Mouse (Mus musculus) intestine, postnatal 0 days (tissue): ENCODE results near the gene Sipa1l2. TPM values are rescaled to one million over a fixed set of nuclear protein-coding genes. Genes with fewer than 3 reads are reported as not detected.

Source experiments
- ATAC-seq: fragments of 200-750 bp; cut with Nextera tagmentation; 2 replicates; pipeline ENCODE4 v1.8.0; 2017; ENCODE audit warnings: mild to moderate bottlenecking, moderate TSS enrichment, moderate library complexity
- H3K27ac ChIP-seq: fragments of 300-500 bp; sonication (generic); 2 replicates; pipeline ENCODE4 v1.5.1; 2014; ENCODE audit warnings: mild to moderate bottlenecking, low read depth, low read length, moderate library complexity
- H3K27me3 ChIP-seq: fragments of 300-500 bp; sonication (generic); replicated peaks from 2 replicates; pipeline ENCODE4 v1.6.1; 2014; ENCODE audit warnings: low read length, mixed read lengths; ENCODE audit not compliant: control insufficient read depth, insufficient read depth
- H3K36me3 ChIP-seq: fragments of 300-500 bp; sonication (generic); 2 replicates; pipeline ENCODE4 v1.6.1; 2014; ENCODE audit warnings: mild to moderate bottlenecking, moderate library complexity; ENCODE audit not compliant: control insufficient read depth, insufficient read depth
- H3K4me1 ChIP-seq: fragments of 300-500 bp; sonication (generic); replicated peaks from 2 replicates; pipeline ENCODE4 v1.6.1; 2014; ENCODE audit warnings: antibody characterized with exemption, low read length, mixed read lengths; ENCODE audit not compliant: control insufficient read depth, insufficient read depth
- H3K4me2 ChIP-seq: fragments of 300-500 bp; sonication (generic); replicated peaks from 2 replicates; pipeline ENCODE4 v1.6.1; 2014; ENCODE audit warnings: low read depth, mild to moderate bottlenecking, moderate library complexity
- H3K4me3 ChIP-seq: fragments of 300-500 bp; sonication (generic); 2 replicates; pipeline ENCODE4 v1.5.1; 2014; ENCODE audit warnings: low read depth, low read length
- H3K9ac ChIP-seq: fragments of 300-500 bp; sonication (generic); 2 replicates; pipeline ENCODE4 v1.6.1; 2014; ENCODE audit warnings: mild to moderate bottlenecking, low read depth, low read length
- H3K9me3 ChIP-seq: fragments of 300-500 bp; sonication (generic); 2 replicates; pipeline ENCODE4 v1.6.1; 2016; ENCODE audit warnings: mixed run types; ENCODE audit not compliant: control insufficient read depth
- CTCF ChIP-seq: sonication (generic); IDR thresholded peaks from 2 replicates; pipeline ENCODE4 v1.5.1; 2016; ENCODE audit warnings: low read depth, mild to moderate bottlenecking, control low read depth, antibody characterized with exemption, moderate library complexity
- WGBS: fragments of 180-500 bp; shearing (Covaris S2); extraction: QIAGEN DNeasy Blood & Tissue Kit; methylation state at CpG from one replicate; pipeline ENCODE4 v1.1.7; 2014; 5-methylcytosine and 5-hydroxymethylcytosine counted together
- polyA plus RNA-seq: library from polyadenylated mRNA; unstranded; fragments of >200 nt; fragmentation: Nextera tagmentation; extraction: Ambion mirVana; gene quantifications from 2 replicates; pipeline ENCODE4 v1.2.1, GENCODE M21; 2015

The Sipa1l2 gene
- polyA plus RNA-seq, 1 experiment from 2014 or later = 4.5 TPM

DNA sequence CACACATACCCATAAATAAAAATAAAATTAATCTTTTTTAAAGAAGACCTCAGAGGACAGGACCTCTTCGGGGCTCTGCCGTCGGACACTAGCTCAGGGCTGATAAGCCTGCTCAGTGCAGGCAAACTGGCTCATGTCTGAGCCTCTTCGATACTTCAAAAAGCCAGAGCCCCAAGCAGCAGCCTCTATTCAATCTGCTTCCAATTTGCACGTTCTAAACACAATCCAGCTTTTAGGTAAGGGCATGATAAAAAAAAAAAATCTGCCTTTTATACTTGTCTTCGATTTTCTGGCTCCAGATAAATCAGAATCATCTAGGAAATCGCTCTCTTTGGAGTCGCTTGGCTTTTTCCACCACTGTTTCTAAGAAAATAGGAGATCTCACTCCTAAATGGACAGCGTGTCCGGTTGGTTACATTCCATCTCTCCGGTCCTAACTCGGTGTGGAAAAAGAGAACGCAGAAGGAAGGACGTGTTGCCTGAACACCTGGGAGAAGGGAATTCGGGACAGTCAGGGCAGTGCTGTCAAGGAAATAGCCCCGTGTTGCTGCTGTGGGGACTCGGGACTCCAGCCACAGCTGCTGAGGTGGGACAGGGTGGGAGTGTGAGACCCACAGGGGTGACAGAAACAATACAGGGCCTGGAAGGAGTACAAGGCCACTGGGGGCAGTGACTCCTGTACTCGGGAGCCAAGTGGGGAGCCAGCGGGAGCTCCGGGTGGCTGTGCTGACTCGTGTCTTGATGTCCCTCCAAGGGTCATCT, 42.4 kb upstream of the Sipa1l2 start:
- H3K4me1 ChIP-seq = no peaks in the 10 kb centered on the region
- TF ChIP-seq CTCF = no peak
- H3K4me2 ChIP-seq = no peak overlapping the region
- no peak overlapping the region for H3K9ac ChIP-seq
- H3K4me3 ChIP-seq = no peak overlapping the region
- no peaks in the 10 kb centered on the region for H3K27me3 ChIP-seq
- H3K36me3 ChIP-seq = no peaks in the 10 kb centered on the region
- ATAC-seq = no peak
- 87% methylated on average over 21 of the region's 21 CpGs for WGBS
- H3K9me3 ChIP-seq = no peaks in the 10 kb centered on the region
- no peak overlapping the region for H3K27ac ChIP-seq

DNA sequence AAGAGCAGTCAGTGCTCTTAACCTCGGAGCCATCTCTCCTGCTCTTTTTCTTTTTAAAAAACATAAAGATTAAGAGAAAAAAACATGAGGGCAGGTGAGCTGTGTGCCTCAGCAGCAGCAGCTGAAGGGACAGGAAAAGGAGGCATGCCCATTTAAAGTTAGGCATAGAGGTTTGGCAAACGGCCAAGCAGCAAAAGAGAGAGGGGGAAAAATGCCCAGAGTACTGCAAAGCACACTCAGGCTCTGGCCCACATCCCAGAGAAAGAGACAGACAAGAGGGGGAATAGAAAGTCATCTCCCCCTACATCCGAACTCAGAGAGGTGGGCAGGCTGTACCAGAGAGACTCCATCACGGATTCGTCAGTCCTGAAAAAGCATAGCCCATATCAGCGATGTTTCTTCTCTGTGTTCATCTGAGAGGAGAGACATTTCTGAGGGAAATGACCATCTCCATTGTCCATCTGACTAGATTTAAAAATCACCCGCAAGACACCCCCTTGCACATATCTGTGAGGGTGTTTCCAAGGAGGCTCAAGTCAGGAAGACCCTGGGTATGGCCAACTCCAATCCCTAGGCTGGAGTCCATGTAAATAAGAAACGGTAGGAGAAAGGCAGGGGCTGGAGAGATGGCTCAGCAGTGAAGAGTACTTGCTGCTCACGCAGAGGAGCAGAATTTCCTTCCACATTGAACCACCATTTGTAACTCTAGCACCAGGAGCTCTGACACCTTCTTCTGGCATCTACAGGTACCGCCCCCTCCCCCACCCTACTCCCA, 41.6 kb upstream of the Sipa1l2 start:
- Histone ChIP-seq H3K4me1 (no peaks in the 10 kb centered on the region), H3K27ac (no peak overlapping the region), H3K27me3 (no peaks in the 10 kb centered on the region), H3K4me3 (no peak overlapping the region), H3K9ac (no peak overlapping the region), H3K4me2 (no peak overlapping the region), H3K9me3 (no peaks in the 10 kb centered on the region), H3K36me3 (no peaks in the 10 kb centered on the region)
- no peak for TF ChIP-seq CTCF
- ATAC-seq = no peak
- 81% methylated on average over 10 of the region's 10 CpGs for WGBS

DNA sequence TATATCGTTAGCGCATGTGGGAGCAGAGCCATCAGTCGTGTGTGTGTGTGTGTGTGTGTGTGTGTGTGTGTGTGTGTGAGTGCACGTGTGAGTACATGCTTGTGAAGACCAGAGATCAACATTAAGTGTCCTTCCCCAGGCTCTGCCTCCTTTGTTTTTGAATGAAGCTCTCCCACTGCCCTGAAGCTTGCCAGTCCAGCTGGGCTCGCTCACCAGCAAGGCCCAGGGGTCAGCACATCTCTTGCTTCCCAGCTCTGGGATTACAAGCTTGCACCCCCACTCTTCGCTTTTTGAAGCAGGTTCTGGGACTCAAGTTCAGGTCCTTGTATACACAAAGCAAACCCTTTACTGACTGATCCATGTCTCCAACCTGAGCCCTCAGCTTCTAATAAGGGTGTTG, 40.1 kb upstream of the Sipa1l2 start:
- H3K4me1 ChIP-seq = no peaks in the 10 kb centered on the region
- 90% methylated on average over 6 of the region's 6 CpGs for WGBS
- TF ChIP-seq CTCF = no peak
- no peak overlapping the region for H3K9ac ChIP-seq
- H3K27me3 ChIP-seq = no peaks in the 10 kb centered on the region
- H3K36me3 ChIP-seq = no peaks in the 10 kb centered on the region
- ATAC-seq = no peak
- H3K27ac ChIP-seq = no peak overlapping the region
- no peak overlapping the region for H3K4me2 ChIP-seq
- no peak overlapping the region for H3K4me3 ChIP-seq
- no peaks in the 10 kb centered on the region for H3K9me3 ChIP-seq

DNA sequence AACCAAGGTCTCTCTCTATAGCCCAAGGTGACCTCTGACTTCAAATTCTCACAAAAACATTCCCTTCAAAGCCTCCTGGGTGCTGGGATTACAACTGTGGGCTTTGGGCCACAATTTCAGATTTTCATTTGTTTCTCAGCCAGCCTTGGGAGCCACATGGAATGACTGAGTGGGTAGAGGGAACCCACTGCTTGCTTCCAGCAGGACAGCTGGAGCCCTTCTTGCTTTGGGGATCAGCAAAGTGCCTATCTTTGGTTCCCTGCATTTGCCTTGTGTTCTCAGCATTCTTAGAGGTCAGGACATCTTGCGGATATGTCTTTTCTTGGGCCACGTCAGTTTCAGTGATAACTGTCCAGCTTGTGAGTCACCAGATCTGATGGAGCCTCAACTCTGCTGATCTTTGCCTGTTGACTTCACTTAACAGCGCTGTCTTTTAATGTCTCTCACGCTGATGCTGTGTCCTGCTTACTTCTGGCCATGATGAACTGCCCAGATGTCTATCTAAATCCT, 38.2 kb upstream of the Sipa1l2 start:
- no peak overlapping the region for H3K4me3 ChIP-seq
- no peak for ATAC-seq
- no peak overlapping the region for H3K9ac ChIP-seq
- no peaks in the 10 kb centered on the region for H3K36me3 ChIP-seq
- H3K27me3 ChIP-seq = no peaks in the 10 kb centered on the region
- 81% methylated on average over 4 of the region's 4 CpGs for WGBS
- no peaks in the 10 kb centered on the region for H3K9me3 ChIP-seq
- H3K4me1 ChIP-seq = no peaks in the 10 kb centered on the region
- no peak overlapping the region for H3K27ac ChIP-seq
- no peak overlapping the region for H3K4me2 ChIP-seq
- no peak for TF ChIP-seq CTCF

DNA sequence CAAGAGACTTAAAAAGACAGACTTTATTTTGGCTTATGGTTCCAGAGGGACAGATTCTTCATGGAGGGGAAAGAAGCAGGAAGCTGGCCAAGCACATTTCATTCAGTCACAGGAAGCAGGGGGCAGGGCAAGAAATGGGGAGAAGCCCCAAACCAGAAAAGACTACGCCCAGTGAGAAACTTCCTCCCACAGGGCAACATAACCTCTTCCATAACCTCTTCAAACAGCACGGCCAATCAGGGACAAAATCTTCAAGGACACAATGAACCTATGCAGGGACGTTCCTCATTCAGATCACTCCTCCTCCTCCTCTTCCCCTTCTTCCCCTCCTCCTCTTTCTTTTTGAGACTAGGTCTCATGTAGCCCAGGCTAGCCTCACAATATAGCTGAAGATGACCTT, 37.3 kb upstream of the Sipa1l2 start:
- Histone ChIP-seq H3K27me3 (no peaks in the 10 kb centered on the region), H3K4me1 (no peaks in the 10 kb centered on the region), H3K9me3 (no peaks in the 10 kb centered on the region), H3K4me2 (no peak overlapping the region), H3K36me3 (no peaks in the 10 kb centered on the region), H3K27ac (no peak overlapping the region), H3K4me3 (no peak overlapping the region), H3K9ac (no peak overlapping the region)
- no peak for ATAC-seq
- 71% methylated on average over 3 of the region's 3 CpGs for WGBS
- no peak for TF ChIP-seq CTCF

DNA sequence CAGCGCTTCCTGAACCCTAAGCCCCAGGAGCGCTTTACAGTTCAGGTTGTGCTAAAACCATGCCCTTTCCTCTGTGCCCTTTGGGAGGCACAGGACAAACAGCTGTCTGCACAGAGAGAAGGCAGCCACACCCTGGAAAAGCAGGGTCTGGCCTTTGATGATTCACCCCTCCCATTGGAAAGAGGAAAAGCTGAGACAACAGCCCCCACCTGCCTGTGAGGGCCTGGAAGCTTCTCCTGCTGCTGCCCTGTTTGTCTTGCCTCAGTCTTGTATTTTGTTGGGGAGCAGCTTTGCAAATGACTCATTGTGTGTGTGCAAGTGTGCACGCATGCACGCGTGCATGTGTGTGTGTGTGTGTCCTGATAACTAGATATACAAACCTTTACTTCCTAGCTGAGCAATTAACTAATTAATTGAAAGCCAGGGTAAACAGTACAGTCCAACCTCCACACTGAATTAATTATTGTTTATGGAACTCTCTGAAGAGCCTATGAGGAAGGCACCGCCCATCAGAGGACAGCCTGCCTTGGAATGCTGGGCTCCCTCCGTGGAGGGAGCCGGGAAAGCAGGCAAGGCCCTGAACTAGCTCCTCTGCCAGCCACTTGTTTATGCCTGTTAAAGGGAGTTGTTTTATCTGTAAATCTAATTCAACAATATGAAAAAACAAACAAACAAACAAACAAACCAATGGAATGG, 35.4 kb upstream of the Sipa1l2 start:
- Histone ChIP-seq H3K4me2 (no peak overlapping the region), H3K4me3 (no peak overlapping the region), H3K4me1 (no peaks in the 10 kb centered on the region), H3K27me3 (no peaks in the 10 kb centered on the region), H3K36me3 (no peaks in the 10 kb centered on the region), H3K9me3 (no peaks in the 10 kb centered on the region), H3K9ac (no peak overlapping the region), H3K27ac (no peak overlapping the region)
- 28% methylated on average over 8 of the region's 8 CpGs for WGBS
- ATAC-seq = peak; percentile 66
- TF ChIP-seq CTCF = no peak
